Mouse (Mus musculus) heart, adult 2 months (tissue): Measurements from ENCODE around the gene Fndc5.

Source experiments
- CTCF ChIP-seq: fragments of 200-600 bp; IDR thresholded peaks from 2 replicates; pipeline ENCODE4 v1.8.1; 2022; ENCODE audit warnings: antibody characterized with exemption, mild to moderate bottlenecking, moderate library complexity
- POLR2A ChIP-seq: fragments of 200-500 bp; IDR thresholded peaks from 2 replicates; pipeline ENCODE4 v1.6.1; 2011; ENCODE audit warnings: mild to moderate bottlenecking, low read depth, low read length, control low read depth; ENCODE audit not compliant: insufficient read depth

DNA sequence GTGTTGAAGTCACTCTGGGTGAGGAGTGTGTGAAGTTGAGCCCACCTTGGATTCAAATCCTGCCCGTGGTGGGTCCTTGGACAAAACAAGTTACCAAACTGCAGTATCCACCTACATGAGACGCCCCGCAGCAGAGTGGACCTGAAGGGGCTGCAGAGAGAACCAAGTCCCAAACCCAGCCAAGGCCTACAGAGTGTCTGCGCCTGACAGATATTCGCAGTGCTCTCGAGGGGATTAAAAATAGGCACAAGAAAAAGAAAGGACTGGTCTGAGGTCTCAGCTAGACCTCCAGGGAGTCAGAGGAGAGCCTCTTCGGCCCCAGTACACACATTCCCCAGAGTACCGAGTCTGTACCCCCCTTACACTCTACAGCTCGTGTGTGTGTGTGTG lies 615 bp upstream of the Fndc5 start:
- TF ChIP-seq POLR2A (no peak), CTCF (no peak)
